Mouse (Mus musculus): ENCODE measurements around the gene Psmb5. TPM values are rescaled to one million over a fixed set of nuclear protein-coding genes. Genes with fewer than 3 reads are reported as not detected.
"Not testable (repeated sequence)": the region's sequence is repeated elsewhere in the genome, so short reads cannot be mapped to it uniquely, and the experiment has no call there.

Gene Psmb5
- total RNA-seq, 4 experiments from 2014 or later: 179 to 205 (median 193) TPM

GRCm38 (mm10) chr14:54630583-54631239 lies 12.9 kb upstream of the Psmb5 start:
- DNase-seq (ENCODE audit: low spot score in 2 of 2): no peak

DNA sequence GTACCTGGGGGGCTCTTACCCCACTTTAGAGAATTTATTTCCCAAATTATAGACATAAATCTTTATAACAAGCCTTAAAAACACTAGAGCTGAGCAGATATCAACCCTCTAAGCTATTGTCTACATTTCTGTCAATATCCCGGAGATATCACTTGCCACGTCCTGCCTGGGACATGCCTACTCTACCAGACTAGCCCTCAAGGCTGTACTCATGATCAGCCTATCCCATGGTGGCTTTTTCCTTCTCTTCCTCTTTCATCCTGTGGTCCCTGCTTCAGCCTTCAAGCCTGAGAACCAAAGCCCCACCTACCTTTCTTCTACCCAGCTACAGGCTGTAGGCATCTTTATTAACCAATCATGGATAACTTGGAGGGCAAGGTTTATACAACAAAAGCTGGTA lies 12.0 kb upstream of the Psmb5 start:
- no peak for DNase-seq (ENCODE audit: low spot score in 2 of 2)

GRCm38 (mm10) chr14:54628103-54628502 lies 10.3 kb upstream of the Psmb5 start:
- no peak for DNase-seq (ENCODE audit: low spot score in 2 of 2)

DNA sequence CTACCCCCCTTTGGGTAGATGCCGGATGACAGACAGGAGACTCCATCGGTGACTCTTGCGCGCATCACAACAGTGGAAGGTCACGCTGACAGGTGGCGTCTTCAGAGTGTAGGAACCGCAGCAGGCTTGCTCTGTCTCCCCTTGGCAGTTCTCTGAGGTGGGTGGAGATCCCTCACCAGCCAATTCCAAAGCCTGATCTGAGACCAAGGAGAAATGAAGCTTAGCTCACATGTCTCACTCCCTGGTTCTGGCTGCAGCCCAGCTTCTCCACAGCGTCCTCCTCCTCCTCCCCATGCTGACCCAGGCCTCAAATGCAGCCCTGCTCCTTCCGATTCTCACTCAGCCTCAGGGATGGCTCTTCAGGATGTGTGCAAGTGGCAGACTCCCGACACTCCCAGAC lies 7.2 kb upstream of the Psmb5 start:
- DNase-seq (ENCODE audit: low spot score in 2 of 2): no peak

DNA sequence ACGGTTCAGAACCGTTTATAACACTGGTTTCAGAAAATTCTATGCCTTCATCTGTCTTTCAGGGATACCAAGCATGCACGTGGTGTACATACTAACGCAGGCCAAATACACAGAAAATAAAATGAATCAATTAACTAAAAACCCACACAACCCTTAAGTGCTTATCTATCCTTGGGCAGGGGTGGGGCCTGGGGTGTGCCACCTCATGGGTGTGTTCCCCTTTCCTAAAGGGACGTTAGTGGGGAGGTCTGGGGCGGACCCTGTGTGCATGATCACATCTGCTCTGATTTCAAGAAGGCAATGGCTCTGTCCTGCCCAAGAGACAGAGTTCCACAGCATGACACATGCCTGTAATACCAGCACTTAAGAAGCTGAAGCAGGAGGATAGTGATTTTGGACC lies 5.5 kb upstream of the Psmb5 start:
- no peak for DNase-seq (ENCODE audit: low spot score in 2 of 2)

DNA sequence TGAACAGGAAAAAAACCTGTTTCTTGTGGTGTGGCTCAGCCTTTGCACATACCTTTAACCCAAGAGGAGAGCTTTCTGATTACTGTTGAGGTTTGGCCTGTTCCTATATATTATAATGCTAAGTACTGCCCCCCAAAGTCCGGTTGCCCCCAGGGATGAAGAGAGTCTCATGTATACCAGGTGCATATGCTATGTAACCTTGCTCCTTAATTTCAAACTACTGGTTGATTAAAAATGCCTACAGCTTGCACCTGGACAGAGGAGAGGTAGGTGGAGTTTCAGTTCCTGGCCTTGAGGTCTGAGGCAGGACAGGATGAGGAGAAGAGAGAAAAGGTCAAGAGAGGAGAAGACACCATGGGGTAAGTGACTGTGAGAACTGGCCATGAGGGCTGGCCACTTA lies 3.3 kb upstream of the Psmb5 start, which contains the start of gene Psmb11:
Psmb11 (plus strand) TSS at position 301 of the 400 bp plus-strand sequence.
- no peak for DNase-seq (ENCODE audit: low spot score in 2 of 2)

GRCm38 (mm10) chr14:54617152-54617896 lies 498 bp downstream of the Psmb5 start:
- DNase-seq (ENCODE audit: low spot score in 2 of 2): no peak

DNA sequence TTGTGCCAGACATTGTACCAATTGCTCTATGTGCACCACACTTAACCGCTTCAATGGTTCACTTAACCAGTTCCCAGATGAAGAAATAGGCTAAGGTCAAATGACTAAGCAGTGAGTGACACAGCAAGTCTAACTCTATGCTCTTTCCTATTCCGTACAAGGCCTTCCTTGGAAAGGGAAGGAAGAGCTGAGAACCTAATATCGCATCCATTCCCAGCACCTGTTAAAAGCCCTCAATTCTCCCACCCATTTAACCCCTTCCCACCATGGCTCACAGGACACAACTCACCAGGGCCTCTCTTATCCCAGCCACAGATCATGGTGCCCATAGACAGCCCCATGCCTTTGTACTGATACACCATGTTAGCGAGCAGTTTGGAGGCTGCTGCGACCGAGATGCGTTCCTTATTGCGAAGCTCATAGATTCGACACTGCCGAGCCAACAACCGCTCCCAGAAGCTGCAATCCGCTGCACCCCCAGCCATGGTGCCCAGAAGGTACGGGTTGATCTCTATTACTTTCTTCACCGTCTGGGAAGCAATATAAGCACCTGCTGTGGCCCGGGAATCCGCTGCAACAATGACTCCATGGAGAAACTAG lies 1.5 kb downstream of the Psmb5 start:
- no peak for DNase-seq (ENCODE audit: low spot score in 2 of 2)

- DNase-seq (ENCODE audit: low spot score in 2 of 2): not testable (repeated sequence)
Observed at GRCm38 (mm10) chr14:54614130-54614529, 3.7 kb downstream of the Psmb5 start.

DNA sequence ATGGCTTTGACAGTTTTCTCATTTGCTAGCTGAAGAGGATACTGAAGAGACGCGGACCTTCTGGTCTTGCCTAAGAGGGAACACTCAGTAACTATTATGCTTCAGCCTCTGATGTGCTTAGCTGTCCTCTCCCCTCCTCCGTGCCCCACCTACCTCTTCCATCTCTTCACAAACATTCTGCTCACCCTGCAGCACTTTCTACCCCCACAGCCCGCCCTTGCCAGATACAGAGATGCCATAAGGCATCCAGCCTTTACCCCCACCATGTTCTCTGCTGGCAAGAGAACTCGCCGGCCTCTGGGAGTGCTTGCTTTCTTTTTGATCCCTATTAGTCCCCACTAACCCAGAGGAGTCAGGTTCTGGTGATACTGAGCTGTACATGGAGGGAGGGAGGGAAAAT lies 7.2 kb downstream of the Psmb5 start:
- DNase-seq (ENCODE audit: low spot score in 2 of 2): peak; percentile 62 to 66

- DNase-seq (ENCODE audit: low spot score in 2 of 2): no peak
Observed at GRCm38 (mm10) chr14:54609962-54610361, 7.9 kb downstream of the Psmb5 start.

DNA sequence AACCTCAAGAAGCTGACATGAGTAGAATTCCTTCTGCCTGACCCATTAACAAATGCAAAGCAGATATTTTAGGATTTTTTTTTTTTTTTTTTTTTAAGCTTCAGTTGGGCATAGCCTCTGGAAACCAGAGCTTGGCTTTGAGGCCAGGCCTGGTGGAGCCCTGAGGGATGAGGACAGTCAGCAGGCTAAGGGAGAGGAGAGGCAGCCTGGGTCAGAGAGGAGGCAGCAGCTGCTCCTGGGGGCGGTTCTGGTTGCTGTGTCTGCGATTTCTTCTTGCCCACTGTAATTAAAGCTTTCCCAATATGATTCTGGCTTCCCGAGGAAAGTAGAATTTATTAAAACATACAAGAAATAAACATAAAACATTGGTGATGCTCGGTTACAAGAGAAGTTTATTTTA lies 8.6 kb downstream of the Psmb5 start:
- no peak for DNase-seq (ENCODE audit: low spot score in 2 of 2)

DNA sequence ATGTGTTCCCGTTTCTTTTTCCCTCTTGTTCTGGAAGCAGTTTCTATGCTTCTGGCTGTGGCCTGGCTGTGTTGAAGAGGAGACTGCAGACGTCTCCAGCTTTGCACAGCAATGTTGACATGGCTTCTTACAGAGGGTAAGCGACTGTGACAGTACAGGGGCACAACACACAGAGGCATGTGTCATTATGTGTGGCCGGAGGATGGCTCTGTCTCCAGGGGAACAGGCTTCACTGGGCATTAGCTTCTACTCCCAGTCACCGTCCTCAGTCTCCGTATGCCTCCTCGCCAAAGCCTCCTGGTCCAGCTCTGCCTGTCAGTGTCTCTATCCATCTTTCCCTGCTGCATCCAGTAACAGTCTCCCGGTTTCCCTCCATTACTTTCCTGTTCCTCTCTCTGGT lies 10.6 kb downstream of the Psmb5 start:
- DNase-seq (ENCODE audit: low spot score in 2 of 2): no peak

DNA sequence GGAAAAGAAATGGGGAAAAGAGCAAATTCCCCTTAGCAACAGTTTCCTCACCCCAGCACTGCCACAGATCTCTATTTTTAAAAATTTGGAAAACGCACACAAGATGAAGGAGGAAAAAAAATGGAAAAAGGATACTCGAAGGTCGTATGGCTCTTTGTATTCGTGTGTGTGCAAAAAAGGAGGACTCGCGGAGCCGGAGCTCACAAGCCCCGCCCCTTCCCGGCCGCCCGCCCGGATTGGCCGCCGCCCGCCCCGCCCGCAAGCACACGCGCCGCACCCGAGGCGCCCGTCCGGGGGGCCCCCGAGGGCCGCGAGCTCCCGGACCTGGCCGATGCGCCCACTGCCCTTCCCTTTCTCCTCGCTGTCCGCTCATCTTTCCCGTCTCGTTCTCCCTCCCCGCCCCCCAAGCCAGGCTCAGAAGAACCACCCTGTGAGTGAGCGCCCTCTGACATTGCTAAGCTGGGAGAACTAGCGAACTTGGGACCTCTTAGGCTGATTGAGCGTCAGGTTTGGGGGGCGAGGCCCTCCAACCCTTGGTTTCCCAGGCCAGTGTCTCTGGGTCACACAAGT lies 12.0 kb downstream of the Psmb5 start, which contains the start of gene 4931414P19Rik:
4931414P19Rik (minus strand) TSS at position 242 of the 570 bp plus-strand sequence.
- peak in 1 of 2 experiments; percentile 47 for DNase-seq (ENCODE audit: low spot score in 2 of 2)

DNA sequence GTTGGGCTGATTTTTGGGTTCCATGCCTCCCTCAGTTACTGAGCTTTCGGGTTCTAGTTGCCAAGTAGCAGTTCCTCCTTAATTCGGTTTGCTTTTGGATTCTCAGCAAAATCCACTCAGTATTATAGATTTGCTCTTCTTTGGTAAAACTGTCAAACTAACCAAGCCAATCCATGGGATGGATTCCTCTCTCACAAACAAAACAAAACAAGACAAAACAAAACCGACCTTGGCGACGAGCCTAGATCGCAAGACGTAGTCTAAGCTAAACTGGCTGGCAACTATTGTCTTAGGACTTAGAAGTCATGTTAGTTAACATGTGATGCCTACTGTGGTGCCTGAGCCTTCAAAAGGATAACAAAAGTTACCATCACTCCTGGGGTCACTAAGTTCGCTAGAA lies 14.1 kb downstream of the Psmb5 start:
- no peak for DNase-seq (ENCODE audit: low spot score in 2 of 2)

DNA sequence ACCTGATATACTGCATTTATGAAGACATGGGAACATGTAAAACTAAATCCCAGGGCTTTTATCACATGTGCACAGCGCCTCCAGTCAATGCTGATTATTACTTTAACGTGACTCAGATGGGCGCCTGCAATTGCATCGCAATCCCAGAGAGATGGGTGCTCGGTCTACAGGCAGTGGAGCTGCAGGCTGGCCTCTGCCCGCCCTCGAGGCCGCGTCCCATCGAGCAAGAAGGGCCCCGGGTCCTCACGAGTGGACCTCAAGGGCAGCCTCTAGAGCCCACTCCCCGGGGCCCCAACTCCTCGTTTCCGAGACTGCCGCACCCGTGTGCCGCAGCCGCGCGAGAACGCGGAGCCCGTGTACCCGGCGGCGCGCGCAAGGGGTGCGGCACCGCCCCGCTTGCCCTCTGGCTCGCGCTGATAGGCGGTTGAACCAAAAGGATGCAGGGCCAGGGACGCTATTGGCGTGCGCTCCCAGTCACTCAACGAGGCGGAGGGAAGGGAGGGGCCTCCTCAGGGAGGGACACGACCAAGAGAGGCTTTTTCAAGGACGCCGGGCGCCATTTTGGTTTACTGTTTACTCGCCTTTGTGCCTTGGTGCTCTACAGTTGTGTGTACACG lies 14.7 kb downstream of the Psmb5 start:
- peak; percentile 95 for DNase-seq (ENCODE audit: low spot score in 2 of 2)

GRCm38 (mm10) chr14:54602613-54603012 lies 15.2 kb downstream of the Psmb5 start:
- no peak for DNase-seq (ENCODE audit: low spot score in 2 of 2)

GRCm38 (mm10) chr14:54601601-54602000 lies 16.2 kb downstream of the Psmb5 start:
- DNase-seq (ENCODE audit: low spot score in 2 of 2): no peak

DNA sequence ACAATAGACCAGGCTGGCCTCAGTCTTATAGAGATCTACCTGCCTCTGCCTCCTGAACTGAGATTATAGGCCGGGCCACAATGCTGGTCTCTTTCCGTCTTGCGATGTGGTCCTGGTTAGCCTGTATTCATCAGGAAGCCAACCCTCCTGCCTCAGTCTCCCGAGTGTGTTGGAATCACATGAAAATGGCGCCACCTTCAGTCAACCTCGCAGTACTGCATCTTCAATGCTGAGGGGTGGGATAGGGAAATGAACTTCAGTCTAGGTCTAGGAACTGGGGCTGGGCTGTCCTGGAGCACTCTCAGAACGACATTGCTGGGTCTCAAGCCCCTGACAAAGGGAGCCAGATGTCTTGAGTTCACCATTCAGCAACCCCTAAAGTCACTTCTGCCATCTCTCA lies 20.7 kb downstream of the Psmb5 start:
- DNase-seq (ENCODE audit: low spot score in 2 of 2): no peak

- no peak for DNase-seq (ENCODE audit: low spot score in 2 of 2)
Observed at GRCm38 (mm10) chr14:54594631-54595414, 23.0 kb downstream of the Psmb5 start.

- no peak for DNase-seq (ENCODE audit: low spot score in 2 of 2)
Observed at GRCm38 (mm10) chr14:54594055-54594454, 23.8 kb downstream of the Psmb5 start.

Measured in layer of hippocampus, adult 8-10 months (tissue).